Mouse (Mus musculus): Measurements from ENCODE around the gene Pip4k2a. TPM values are rescaled to one million over a fixed set of nuclear protein-coding genes. Genes with fewer than 3 reads are reported as not detected.

The Pip4k2a gene
- polyA plus RNA-seq, 1 experiment from 2014 or later, result 6.6 TPM

DNA sequence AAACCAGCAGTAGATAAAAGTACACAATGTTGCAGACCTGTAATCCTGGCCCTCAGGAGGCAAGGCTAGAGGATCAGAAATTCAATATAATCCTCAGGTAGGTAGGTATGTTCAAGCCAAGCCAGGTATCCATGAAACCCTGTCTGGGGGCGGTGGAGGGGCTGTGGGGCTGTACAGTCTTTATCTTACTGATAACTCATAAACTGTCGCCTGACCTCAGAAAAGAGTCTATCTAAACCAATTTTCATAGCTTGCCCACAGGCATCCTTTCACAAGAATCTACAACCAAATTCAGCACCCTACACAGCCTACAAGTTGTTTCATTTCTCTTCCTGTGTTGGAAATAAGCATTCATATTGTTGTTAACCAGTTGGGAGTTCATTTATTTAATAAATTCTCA, 1.5 kb upstream of the Pip4k2a start:
- WGBS, result 84% methylated on average over 2 of the region's 2 CpGs
- peaks cover 21% of the 10 kb centered on the region for H3K4me1 ChIP-seq
- H3K4me3 ChIP-seq, result no peak overlapping the region
- ATAC-seq (ENCODE audit: extremely low read depth, insufficient number of reproducible peaks, low FRiP score, low TSS enrichment), result no peak
- H3K4me2 ChIP-seq, result peak overlapping the region; percentile 96; the same call in 1 of the 2 replicates
- H3K27me3 ChIP-seq (replicated peaks), result no peaks in the 10 kb centered on the region; the same call in 1 of the 2 replicates
- H3K9me3 ChIP-seq, result no peaks in the 10 kb centered on the region
- no peak overlapping the region for H3K9ac ChIP-seq
- no peaks in the 10 kb centered on the region for H3K36me3 ChIP-seq
- H3K27ac ChIP-seq (replicated peaks), result no peak overlapping the region

DNA sequence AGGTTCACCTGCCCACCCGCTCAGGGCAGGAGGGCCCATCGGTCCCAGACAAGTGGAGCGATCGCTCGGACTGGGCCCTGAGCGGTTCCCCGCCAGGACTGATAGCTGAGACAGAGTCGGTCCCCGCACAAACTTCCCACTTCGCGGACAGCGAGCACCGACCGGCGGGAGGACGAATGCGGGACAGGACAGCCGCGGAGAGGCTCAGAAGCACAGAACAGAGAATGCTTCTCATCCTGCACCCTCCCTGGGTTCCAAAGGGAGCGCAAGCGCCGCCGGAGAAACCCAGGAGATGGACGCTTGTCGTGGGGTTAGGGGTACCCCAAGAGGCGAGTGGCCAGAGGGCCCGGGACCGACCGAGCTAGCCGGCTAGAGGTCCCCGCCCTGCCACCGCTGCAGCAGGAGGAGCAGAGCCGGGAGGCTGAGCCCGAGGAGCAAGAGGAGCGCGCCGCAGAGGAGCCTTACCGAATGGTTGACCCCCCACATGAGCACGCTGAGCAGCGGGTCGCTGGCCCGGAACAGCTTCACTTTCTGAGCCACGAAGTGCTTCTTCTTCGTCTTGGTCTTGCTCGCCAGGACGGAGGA, 447 bp downstream of the Pip4k2a start:
- ATAC-seq (ENCODE audit: extremely low read depth, insufficient number of reproducible peaks, low FRiP score, low TSS enrichment), result peak; percentile 60
- WGBS, result under 1% methylated on average over 46 of the region's 46 CpGs

GRCm38 (mm10) chr2:18996451-18997211, 1.3 kb downstream of the Pip4k2a start:
- 0 out of 2 replicates have a peak, but pooled peaks cover under 1% of the 10 kb centered on the region for H3K36me3 ChIP-seq
- H3K4me3 ChIP-seq, result peak overlapping the region; percentile 94
- peak overlapping the region; percentile 96 for H3K4me2 ChIP-seq
- no peaks in the 10 kb centered on the region for H3K9me3 ChIP-seq
- H3K27me3 ChIP-seq (replicated peaks), result no peaks in the 10 kb centered on the region; the same call in 1 of the 2 replicates
- peak overlapping the region; percentile 91 for H3K9ac ChIP-seq
- peaks cover 42% of the 10 kb centered on the region for H3K4me1 ChIP-seq
- no peak for ATAC-seq (ENCODE audit: extremely low read depth, insufficient number of reproducible peaks, low FRiP score, low TSS enrichment)
- WGBS, result under 1% methylated on average over 25 of the region's 25 CpGs
- H3K27ac ChIP-seq (replicated peaks), result peak overlapping the region; percentile 94

More for the DNA sequence above, 447 bp downstream of the Pip4k2a start:
- peaks cover 38% of the 10 kb centered on the region for H3K4me1 ChIP-seq
- peak overlapping the region; percentile 96 for H3K4me2 ChIP-seq
- H3K36me3 ChIP-seq, result no peaks in the 10 kb centered on the region
- H3K27me3 ChIP-seq (replicated peaks), result no peaks in the 10 kb centered on the region; the same call in 1 of the 2 replicates
- peak overlapping the region; percentile 91 for H3K9ac ChIP-seq
- H3K9me3 ChIP-seq, result no peaks in the 10 kb centered on the region
- H3K27ac ChIP-seq (replicated peaks), result peak overlapping the region; percentile 94
- H3K4me3 ChIP-seq, result peak overlapping the region; percentile 94

GRCm38 (mm10) chr2:18992512-18993510, 5.1 kb downstream of the Pip4k2a start:
- Histone ChIP-seq H3K27me3 (replicated peaks) (no peaks in the 10 kb centered on the region), H3K27ac (replicated peaks) (no peak overlapping the region), H3K4me2 (peak overlapping the region; percentile 1; the same call in 1 of the 2 replicates), H3K4me1 (peaks cover 37% of the 10 kb centered on the region), H3K4me3 (no peak overlapping the region), H3K9me3 (no peaks in the 10 kb centered on the region), H3K9ac (no peak overlapping the region), H3K36me3 (0 out of 2 replicates have a peak, but pooled peaks cover 5% of the 10 kb centered on the region)
- ATAC-seq (ENCODE audit: extremely low read depth, insufficient number of reproducible peaks, low FRiP score, low TSS enrichment), result peak; percentile 56
- WGBS, result 52% methylated on average over 7 of the region's 7 CpGs

DNA sequence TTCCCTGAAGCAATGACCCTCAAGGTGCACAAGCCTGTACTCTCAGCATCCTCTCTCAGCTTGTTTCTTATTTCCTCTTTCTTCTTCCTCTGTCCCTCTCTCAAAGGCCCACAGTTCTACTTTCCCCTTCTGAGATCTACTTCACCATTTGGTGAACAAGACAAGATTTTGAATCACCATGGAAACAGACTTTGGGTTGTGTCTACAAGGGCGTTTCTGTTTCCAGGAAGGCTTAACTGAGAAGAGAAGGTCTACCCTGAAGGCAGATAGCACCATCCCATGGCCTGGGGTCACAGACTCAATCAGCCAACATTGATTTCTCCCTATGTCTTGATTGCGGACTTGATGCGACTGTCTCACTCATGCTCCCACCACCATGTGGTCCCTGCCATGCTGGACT, 9.0 kb downstream of the Pip4k2a start:
- Histone ChIP-seq H3K9me3 (no peaks in the 10 kb centered on the region), H3K36me3 (0 out of 2 replicates have a peak, but pooled peaks cover 5% of the 10 kb centered on the region), H3K4me1 (peaks cover 17% of the 10 kb centered on the region), H3K27me3 (replicated peaks) (no peaks in the 10 kb centered on the region), H3K9ac (no peak overlapping the region), H3K4me2 (no peak overlapping the region), H3K4me3 (no peak overlapping the region), H3K27ac (replicated peaks) (no peak overlapping the region)
- ATAC-seq (ENCODE audit: extremely low read depth, insufficient number of reproducible peaks, low FRiP score, low TSS enrichment), result no peak
- WGBS, result 87% methylated on average over 3 of the region's 3 CpGs

GRCm38 (mm10) chr2:18985506-18985905, 12.4 kb downstream of the Pip4k2a start:
- H3K9me3 ChIP-seq, result no peaks in the 10 kb centered on the region
- H3K4me1 ChIP-seq, result no peaks in the 10 kb centered on the region
- no peaks in the 10 kb centered on the region for H3K27me3 ChIP-seq (replicated peaks)
- WGBS, result 85% methylated on average over 3 of the region's 3 CpGs
- H3K36me3 ChIP-seq, result no peaks in the 10 kb centered on the region
- no peak overlapping the region for H3K27ac ChIP-seq (replicated peaks)
- no peak overlapping the region for H3K4me2 ChIP-seq
- no peak overlapping the region for H3K9ac ChIP-seq
- no peak for ATAC-seq (ENCODE audit: extremely low read depth, insufficient number of reproducible peaks, low FRiP score, low TSS enrichment)
- no peak overlapping the region for H3K4me3 ChIP-seq

GRCm38 (mm10) chr2:18984095-18984847, 13.7 kb downstream of the Pip4k2a start:
- WGBS, result 91% methylated on average over 15 of the region's 15 CpGs
- peaks cover 2% of the 10 kb centered on the region; the same call in 1 of the 2 replicates for H3K4me1 ChIP-seq
- H3K9me3 ChIP-seq, result no peaks in the 10 kb centered on the region
- H3K9ac ChIP-seq, result no peak overlapping the region
- H3K36me3 ChIP-seq, result no peaks in the 10 kb centered on the region
- no peak overlapping the region for H3K4me2 ChIP-seq
- no peaks in the 10 kb centered on the region for H3K27me3 ChIP-seq (replicated peaks)
- no peak for ATAC-seq (ENCODE audit: extremely low read depth, insufficient number of reproducible peaks, low FRiP score, low TSS enrichment)
- no peak overlapping the region for H3K27ac ChIP-seq (replicated peaks)
- H3K4me3 ChIP-seq, result no peak overlapping the region

GRCm38 (mm10) chr2:18983546-18983945, 14.4 kb downstream of the Pip4k2a start:
- Histone ChIP-seq H3K27ac (replicated peaks) (no peak overlapping the region), H3K9me3 (no peaks in the 10 kb centered on the region), H3K4me3 (no peak overlapping the region), H3K27me3 (replicated peaks) (no peaks in the 10 kb centered on the region), H3K9ac (no peak overlapping the region), H3K4me2 (no peak overlapping the region), H3K4me1 (peaks cover 2% of the 10 kb centered on the region; the same call in 1 of the 2 replicates), H3K36me3 (no peaks in the 10 kb centered on the region)
- ATAC-seq (ENCODE audit: extremely low read depth, insufficient number of reproducible peaks, low FRiP score, low TSS enrichment), result no peak

- no peak overlapping the region for H3K27ac ChIP-seq (replicated peaks)
- WGBS, result 73% methylated on average over 6 of the region's 6 CpGs
- no peak overlapping the region for H3K4me3 ChIP-seq
- no peak overlapping the region for H3K4me2 ChIP-seq
- H3K9me3 ChIP-seq, result no peaks in the 10 kb centered on the region
- H3K36me3 ChIP-seq, result no peaks in the 10 kb centered on the region
- no peak overlapping the region for H3K9ac ChIP-seq
- no peaks in the 10 kb centered on the region for H3K27me3 ChIP-seq (replicated peaks)
- H3K4me1 ChIP-seq, result peaks cover 3% of the 10 kb centered on the region; the same call in 1 of the 2 replicates
- no peak for ATAC-seq (ENCODE audit: extremely low read depth, insufficient number of reproducible peaks, low FRiP score, low TSS enrichment)
These were observed 15.3 kb downstream of the Pip4k2a start for GRCm38 (mm10) chr2:18982581-18982980.

DNA sequence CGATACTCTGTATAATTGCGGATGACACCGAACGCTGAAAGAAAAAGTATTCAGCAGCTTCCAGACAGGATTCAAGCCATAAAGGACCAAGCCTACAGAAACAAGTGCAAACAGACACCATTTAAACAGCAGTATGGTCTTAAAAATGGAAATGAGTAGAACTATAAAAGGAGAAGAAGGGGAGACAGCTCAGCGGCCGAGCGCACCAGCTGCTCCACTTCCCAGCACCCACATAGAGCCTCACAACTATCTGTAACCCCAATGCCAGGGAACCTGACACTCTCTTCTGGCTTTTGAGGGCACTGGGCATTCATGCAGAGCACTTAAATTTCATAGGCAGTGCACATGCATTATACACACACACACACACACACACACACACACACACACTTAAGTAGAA, 18.3 kb downstream of the Pip4k2a start:
- H3K9me3 ChIP-seq, result no peaks in the 10 kb centered on the region
- peaks cover 15% of the 10 kb centered on the region for H3K4me1 ChIP-seq
- no peak overlapping the region for H3K27ac ChIP-seq (replicated peaks)
- ATAC-seq (ENCODE audit: extremely low read depth, insufficient number of reproducible peaks, low FRiP score, low TSS enrichment), result no peak
- 85% methylated on average over 7 of the region's 7 CpGs for WGBS
- no peak overlapping the region for H3K4me2 ChIP-seq
- H3K4me3 ChIP-seq, result no peak overlapping the region
- H3K9ac ChIP-seq, result no peak overlapping the region
- H3K36me3 ChIP-seq, result no peaks in the 10 kb centered on the region
- H3K27me3 ChIP-seq (replicated peaks), result no peaks in the 10 kb centered on the region

All from heart, embryonic 13.5 days (tissue).